Mouse (Mus musculus) embryonic facial prominence, embryonic 12.5 days (tissue): ENCODE measurements around the gene Nle1. TPM values are rescaled to one million over a fixed set of nuclear protein-coding genes. Genes with fewer than 3 reads are reported as not detected.
"Not testable (repeated sequence)": the region's sequence is repeated elsewhere in the genome, so short reads cannot be mapped to it uniquely, and the experiment has no call there.

ENCODE experiments used
- ATAC-seq: fragments of 200-750 bp; cut with Nextera tagmentation; 2 replicates; pipeline ENCODE4 v1.8.0; 2017; ENCODE audit not compliant: insufficient number of reproducible peaks, insufficient read depth, low FRiP score, low TSS enrichment
- H3K27ac ChIP-seq: fragments of 300-500 bp; sonication (generic); 2 replicates; pipeline ENCODE4 v1.5.1; 2016; ENCODE audit warnings: mild to moderate bottlenecking
- H3K27me3 ChIP-seq: fragments of 300-500 bp; sonication (generic); 2 replicates; pipeline ENCODE4 v1.6.1; 2016; ENCODE audit warnings: mild to moderate bottlenecking, moderate library complexity
- H3K36me3 ChIP-seq: fragments of 300-500 bp; sonication (generic); 2 replicates; pipeline ENCODE4 v1.6.1; 2016; ENCODE audit warnings: mild to moderate bottlenecking
- H3K4me1 ChIP-seq: fragments of 300-500 bp; sonication (generic); 2 replicates; pipeline ENCODE4 v1.6.1; 2016
- H3K4me2 ChIP-seq: fragments of 300-500 bp; sonication (generic); replicated peaks from 2 replicates; pipeline ENCODE4 v1.6.1; 2016; ENCODE audit warnings: mild to moderate bottlenecking, moderate library complexity
- H3K4me3 ChIP-seq: fragments of 300-500 bp; sonication (generic); 2 replicates; pipeline ENCODE4 v1.5.1; 2016; ENCODE audit warnings: mild to moderate bottlenecking
- H3K9ac ChIP-seq: fragments of 300-500 bp; sonication (generic); 2 replicates; pipeline ENCODE4 v1.6.1; 2016; ENCODE audit warnings: mild to moderate bottlenecking, moderate library complexity
- H3K9me3 ChIP-seq: fragments of 300-500 bp; sonication (generic); 2 replicates; pipeline ENCODE4 v1.6.1; 2016; ENCODE audit warnings: mild to moderate bottlenecking, moderate library complexity
- WGBS: fragments of 180-500 bp; shearing (Covaris S2); methylation state at CpG from one replicate; pipeline ENCODE4 v1.1.7; 2016; 5-methylcytosine and 5-hydroxymethylcytosine counted together
- polyA plus RNA-seq: library from polyadenylated mRNA; unstranded; fragments of >200 nt; fragmentation: Nextera tagmentation; extraction: Ambion mirVana; gene quantifications from 2 replicates; pipeline ENCODE4 v1.2.1, GENCODE M21; 2016

Nle1 gene
- polyA plus RNA-seq, 1 experiment from 2014 or later: 39.0 TPM

DNA sequence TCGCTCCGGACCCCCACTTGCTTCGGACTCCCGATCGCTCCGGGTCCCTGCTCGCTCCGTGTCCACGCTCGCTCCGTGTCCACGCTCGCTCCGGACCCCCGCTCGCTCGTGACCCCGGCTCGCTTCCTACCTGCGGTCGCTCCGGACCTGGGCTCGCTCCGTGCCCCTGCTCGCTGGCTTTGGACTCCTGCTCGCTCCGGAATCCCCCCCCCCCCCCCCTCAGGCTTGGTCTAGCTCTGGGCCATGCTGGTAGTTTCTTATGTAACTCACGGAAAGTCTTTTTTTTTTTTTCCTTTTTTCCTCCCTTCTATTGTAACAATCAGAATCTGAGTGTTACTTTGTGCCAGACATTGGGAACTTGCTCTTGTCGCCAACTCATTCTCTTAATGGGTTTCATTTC lies 25.0 kb upstream of the Nle1 start:
- H3K4me2 ChIP-seq: peak overlapping the region; percentile 94
- H3K4me1 ChIP-seq: no peaks in the 10 kb centered on the region
- no peaks in the 10 kb centered on the region for H3K9me3 ChIP-seq
- ATAC-seq: no peak
- H3K9ac ChIP-seq: peak overlapping the region; percentile 24; the same call in 1 of the 2 replicates
- H3K36me3 ChIP-seq: no peaks in the 10 kb centered on the region
- H3K4me3 ChIP-seq: peak overlapping the region; percentile 47
- WGBS: under 1% methylated on average over 29 of the region's 29 CpGs
- peaks cover 69% of the 10 kb centered on the region for H3K27me3 ChIP-seq
- no peak overlapping the region for H3K27ac ChIP-seq

DNA sequence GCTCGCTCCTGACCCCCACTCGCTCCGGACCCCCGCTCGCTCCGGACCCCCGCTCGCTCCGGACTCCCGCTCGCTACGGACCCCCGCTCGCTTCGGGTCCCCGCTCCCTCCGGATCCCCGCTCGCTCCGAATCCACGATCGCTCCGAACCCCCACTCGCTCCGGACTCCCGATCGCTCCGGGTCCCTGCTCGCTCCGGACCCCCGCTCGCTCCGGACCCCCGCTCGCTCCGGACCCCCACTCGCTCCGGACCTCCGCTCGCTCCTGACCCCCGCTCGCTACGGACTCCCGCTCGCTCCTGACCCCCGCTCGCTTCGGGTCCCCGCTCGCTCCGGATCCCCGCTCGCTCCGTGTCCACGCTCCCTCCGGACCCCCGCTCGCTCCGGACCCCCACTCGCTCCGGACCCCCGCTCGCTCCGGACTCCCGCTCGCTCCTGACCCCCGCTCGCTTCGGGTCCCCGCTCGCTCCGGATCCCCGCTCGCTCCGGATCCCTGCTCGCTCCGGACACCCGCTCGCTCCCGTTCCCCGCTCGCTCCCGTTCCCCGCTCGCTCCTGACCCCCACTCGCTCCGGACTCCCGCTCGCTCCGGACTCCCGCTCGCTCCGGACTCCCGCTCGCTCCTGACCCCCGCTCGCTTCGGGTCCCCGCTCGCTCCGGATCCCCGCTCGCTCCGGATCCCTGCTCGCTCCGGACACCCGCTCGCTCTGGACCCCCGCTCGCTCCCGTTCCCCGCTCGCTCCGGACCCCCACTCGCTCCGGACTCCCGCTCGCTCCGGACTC lies 23.6 kb upstream of the Nle1 start:
- H3K9ac ChIP-seq: peak overlapping the region; percentile 42; the same call in 1 of the 2 replicates
- H3K4me1 ChIP-seq, H3K9me3 ChIP-seq, H3K27ac ChIP-seq, H3K36me3 ChIP-seq, ATAC-seq: not testable (repeated sequence)
- peaks cover 67% of the 10 kb centered on the region for H3K27me3 ChIP-seq
- under 1% methylated on average over 116 of the region's 119 CpGs for WGBS
- H3K4me3 ChIP-seq: peak overlapping the region; percentile 47
- peak overlapping the region; percentile 94 for H3K4me2 ChIP-seq

DNA sequence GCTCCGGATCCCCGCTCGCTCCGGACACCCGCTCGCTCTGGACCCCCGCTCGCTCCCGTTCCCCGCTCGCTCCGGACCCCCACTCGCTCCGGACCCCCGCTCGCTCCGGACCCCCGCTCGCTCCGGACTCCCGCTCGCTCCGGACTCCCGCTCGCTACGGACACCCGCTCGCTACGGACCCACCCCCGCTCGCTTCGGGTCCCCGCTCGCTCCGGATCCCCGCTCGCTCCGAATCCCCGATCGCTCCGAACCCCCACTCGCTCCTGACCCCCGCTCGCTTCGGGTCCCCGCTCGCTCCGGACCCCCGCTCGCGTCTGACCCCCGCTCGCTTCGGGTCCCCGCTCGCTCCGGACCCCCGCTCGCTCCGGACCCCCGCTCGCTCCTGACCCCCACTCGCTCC lies 22.9 kb upstream of the Nle1 start:
- Histone ChIP-seq H3K9ac (peak overlapping the region; percentile 42; the same call in 1 of the 2 replicates), H3K4me2 (peak overlapping the region; percentile 94), H3K4me3 (peak overlapping the region; percentile 47), H3K27me3 (peaks cover 60% of the 10 kb centered on the region)
- 2% methylated on average over 54 of the region's 63 CpGs for WGBS
- H3K27ac ChIP-seq, H3K36me3 ChIP-seq, H3K4me1 ChIP-seq, H3K9me3 ChIP-seq, ATAC-seq: not testable (repeated sequence)

DNA sequence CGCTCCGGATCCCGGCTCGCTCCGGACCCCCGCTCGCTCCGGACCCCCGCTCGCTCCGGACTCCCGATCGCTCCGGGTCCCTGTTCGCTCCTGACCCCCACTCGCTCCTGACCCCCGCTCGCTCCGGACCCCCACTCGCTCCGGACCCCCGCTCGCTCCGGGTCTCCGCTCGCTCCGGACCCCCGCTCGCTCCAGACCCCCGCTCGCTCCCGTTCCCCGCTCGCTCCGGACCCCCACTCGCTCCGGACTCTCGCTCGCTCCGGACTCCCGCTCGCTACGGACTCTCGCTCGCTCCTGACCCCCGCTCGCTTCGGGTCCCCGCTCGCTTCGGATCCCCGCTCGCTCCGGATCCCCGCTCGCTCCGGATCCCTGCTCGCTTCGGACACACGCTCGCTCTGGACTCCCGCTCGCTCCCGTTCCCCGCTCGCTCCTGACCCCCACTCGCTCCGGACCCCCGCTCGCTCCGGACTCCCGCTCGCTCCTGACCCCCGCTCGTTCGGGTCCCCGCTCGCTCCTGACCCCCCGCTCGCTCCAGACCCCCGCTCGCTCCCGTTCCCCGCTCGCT lies 22.3 kb upstream of the Nle1 start:
- peaks cover 57% of the 10 kb centered on the region for H3K27me3 ChIP-seq
- not testable (repeated sequence) for ATAC-seq, H3K9ac ChIP-seq

DNA sequence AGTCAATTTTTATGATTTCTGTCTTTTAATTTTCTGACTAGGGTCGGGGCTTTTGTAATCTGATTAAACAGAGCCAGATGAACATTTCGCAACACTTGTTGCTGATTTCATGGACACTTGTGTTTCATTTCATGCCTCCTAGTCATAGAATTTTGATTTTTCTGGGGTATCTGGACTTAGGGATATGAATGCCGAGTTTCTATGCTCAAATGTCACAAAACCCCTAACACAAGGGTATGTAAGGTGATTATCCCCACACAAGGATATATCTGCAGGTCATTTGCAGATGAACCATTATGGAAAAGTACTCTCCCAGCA lies 21.4 kb upstream of the Nle1 start:
- peaks cover 54% of the 10 kb centered on the region for H3K27me3 ChIP-seq
- no peak overlapping the region for H3K4me2 ChIP-seq
- H3K4me3 ChIP-seq: no peak overlapping the region
- no peak overlapping the region for H3K27ac ChIP-seq
- H3K36me3 ChIP-seq: no peaks in the 10 kb centered on the region
- no peaks in the 10 kb centered on the region for H3K9me3 ChIP-seq
- ATAC-seq: no peak
- H3K4me1 ChIP-seq: no peaks in the 10 kb centered on the region
- H3K9ac ChIP-seq: no peak overlapping the region
- WGBS: 45% methylated on average over 3 of the region's 3 CpGs

More for the DNA sequence above, 22.3 kb upstream of the Nle1 start:
- H3K4me2 ChIP-seq: peak overlapping the region; percentile 94
- H3K4me3 ChIP-seq: peak overlapping the region; percentile 47
- not testable (repeated sequence) for H3K36me3 ChIP-seq, H3K9me3 ChIP-seq, H3K27ac ChIP-seq, H3K4me1 ChIP-seq
- 2% methylated on average over 84 of the region's 85 CpGs for WGBS

DNA sequence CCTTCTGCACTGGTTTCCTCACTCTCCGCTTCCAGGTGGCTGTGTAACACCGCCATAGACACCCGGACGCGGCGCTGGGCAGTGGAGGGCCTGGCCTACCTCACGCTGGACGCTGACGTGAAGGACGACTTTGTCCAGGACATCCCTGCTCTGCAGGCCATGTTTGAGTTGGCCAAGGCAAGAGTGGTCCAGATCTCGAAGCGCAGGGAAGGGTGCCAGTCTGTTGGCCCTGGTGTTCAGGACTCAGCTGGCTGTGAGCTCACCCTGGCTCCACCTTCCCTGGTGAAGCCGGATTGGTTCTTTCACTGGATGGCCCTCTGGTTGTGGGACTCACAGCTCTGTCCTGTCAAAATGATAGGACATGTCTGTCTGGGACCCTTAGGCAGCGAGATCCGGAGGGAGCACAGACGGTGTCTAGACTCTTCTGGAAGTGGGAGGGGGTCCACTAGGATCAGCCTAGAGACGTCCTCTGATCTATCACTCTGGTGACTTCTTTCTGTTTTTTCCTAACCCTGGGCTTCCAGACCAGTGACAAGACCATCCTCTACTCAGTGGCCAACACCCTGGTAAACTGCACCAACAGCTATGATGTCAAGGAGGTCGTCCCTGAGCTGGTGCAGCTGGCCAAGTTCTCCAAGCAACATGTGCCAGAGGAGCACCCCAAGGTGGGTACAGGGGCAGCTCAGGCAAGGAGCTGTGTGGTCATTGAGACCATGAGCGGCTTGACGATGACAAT lies 20.9 kb upstream of the Nle1 start:
- Histone ChIP-seq H3K4me3 (no peak overlapping the region), H3K4me2 (no peak overlapping the region), H3K9me3 (no peaks in the 10 kb centered on the region), H3K27me3 (peaks cover 49% of the 10 kb centered on the region), H3K9ac (no peak overlapping the region), H3K27ac (no peak overlapping the region), H3K36me3 (no peaks in the 10 kb centered on the region), H3K4me1 (no peaks in the 10 kb centered on the region)
- ATAC-seq: no peak
- 31% methylated on average over 20 of the region's 20 CpGs for WGBS

DNA sequence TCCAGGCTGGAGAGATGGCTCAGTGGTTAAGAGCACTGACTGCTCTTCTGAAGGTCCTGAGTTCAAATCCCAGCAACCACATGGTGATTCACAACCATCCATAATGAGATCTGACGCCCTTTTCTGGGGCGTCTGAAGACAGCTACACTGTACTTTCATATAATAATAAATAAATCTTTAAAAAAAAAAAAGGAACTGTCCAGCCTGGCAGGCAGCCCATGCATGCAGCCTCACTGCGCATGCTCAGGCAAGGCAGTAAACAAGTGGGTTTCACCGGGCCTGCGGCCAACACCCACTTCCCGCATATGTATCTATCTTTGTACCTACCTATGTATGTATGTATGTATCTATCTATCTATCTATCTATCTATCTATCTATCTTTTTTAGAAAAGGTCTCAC lies 15.7 kb upstream of the Nle1 start:
- not testable (repeated sequence) for H3K4me3 ChIP-seq, H3K9me3 ChIP-seq, H3K27ac ChIP-seq, H3K36me3 ChIP-seq, H3K9ac ChIP-seq, H3K4me2 ChIP-seq, H3K4me1 ChIP-seq, ATAC-seq
- 88% methylated on average over 6 of the region's 6 CpGs for WGBS
- H3K27me3 ChIP-seq: peaks cover 24% of the 10 kb centered on the region

DNA sequence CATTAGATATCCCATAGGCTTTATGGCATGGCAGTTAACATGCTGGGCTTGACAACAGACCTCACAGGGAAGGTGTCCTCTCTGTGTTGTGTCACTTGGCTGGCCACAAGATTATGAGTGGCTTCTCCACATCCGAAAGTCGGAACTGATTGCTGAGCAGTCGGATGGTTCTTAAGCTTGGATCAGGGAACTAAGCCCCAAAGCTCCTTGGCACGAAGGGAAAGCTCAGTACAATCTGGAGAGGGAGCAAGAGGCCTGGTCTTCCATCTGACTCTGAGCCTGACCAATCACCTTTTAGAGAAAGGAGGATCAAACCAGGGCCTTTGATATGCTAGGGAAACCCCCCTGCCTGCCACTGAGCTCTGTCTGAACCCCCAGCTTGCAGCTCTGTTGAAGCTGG lies 13.5 kb upstream of the Nle1 start:
- no peak for ATAC-seq
- Histone ChIP-seq H3K27ac (no peak overlapping the region), H3K9ac (no peak overlapping the region), H3K9me3 (no peaks in the 10 kb centered on the region), H3K4me2 (no peak overlapping the region), H3K4me3 (no peak overlapping the region), H3K4me1 (no peaks in the 10 kb centered on the region), H3K36me3 (no peaks in the 10 kb centered on the region), H3K27me3 (peaks cover 11% of the 10 kb centered on the region)
- WGBS: 67% methylated on average over 4 of the region's 4 CpGs

DNA sequence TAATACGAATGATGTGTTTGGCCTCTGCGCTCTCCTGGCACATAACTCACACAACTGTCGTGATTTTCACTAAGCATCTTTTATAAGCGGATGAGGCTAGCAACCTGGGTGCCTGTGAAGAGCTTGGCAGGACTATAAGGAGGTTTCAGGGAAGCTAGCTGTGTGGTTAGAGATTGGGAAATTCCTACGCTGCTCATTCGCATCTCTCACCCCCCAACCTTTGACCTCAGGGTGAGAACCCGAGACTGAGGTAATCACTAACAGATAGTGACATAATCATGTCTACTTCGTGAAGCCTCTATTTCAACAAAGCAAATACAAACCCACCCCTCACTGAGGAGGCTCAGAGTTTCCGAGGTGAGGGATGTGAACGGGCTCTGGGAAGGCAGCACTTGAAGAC lies 12.6 kb upstream of the Nle1 start:
- Histone ChIP-seq H3K27me3 (peaks cover 7% of the 10 kb centered on the region), H3K36me3 (no peaks in the 10 kb centered on the region), H3K4me1 (no peaks in the 10 kb centered on the region), H3K9me3 (no peaks in the 10 kb centered on the region), H3K4me2 (no peak overlapping the region), H3K9ac (no peak overlapping the region), H3K27ac (no peak overlapping the region), H3K4me3 (no peak overlapping the region)
- 46% methylated on average over 10 of the region's 10 CpGs for WGBS
- ATAC-seq: no peak

DNA sequence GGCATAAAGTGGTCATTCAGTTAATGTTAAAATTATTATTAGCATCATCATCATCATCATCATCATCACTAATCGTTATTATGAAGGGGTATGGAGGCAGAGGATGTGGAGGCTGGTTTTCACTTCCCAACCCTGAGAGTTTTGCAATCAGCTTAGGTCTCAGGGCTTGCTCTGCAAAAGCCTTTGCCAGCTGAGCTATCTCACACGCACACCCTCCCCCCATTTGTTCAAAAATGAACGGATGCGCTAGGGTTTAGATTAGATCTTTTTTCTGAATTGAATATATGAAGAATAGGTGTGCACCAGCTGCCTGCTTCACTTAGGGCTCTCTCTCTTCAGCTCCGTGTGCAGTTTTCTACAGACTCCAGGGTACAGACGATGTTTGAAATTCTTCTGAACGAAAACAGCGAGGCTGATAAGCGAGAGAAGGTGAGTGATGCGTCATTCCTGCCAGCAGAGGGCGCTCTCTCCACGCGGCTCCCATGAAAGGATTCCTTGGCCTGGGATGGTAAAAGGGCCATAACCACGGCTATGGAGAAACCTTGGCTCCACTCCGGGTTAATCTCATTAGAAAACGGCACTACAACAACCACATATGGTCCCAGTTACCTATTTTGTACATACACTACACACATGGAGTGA lies 6.6 kb upstream of the Nle1 start:
- 7% methylated on average over 16 of the region's 16 CpGs for WGBS
- Histone ChIP-seq H3K36me3 (no peaks in the 10 kb centered on the region), H3K4me3 (0 out of 2 replicates have a peak overlapping the region, but pooled peaks have one; percentile 9), H3K27ac (no peak overlapping the region), H3K4me1 (no peaks in the 10 kb centered on the region), H3K9ac (no peak overlapping the region), H3K9me3 (no peaks in the 10 kb centered on the region), H3K4me2 (peak overlapping the region; percentile 35), H3K27me3 (peaks cover 11% of the 10 kb centered on the region; the same call in 1 of the 2 replicates)
- ATAC-seq: no peak

DNA sequence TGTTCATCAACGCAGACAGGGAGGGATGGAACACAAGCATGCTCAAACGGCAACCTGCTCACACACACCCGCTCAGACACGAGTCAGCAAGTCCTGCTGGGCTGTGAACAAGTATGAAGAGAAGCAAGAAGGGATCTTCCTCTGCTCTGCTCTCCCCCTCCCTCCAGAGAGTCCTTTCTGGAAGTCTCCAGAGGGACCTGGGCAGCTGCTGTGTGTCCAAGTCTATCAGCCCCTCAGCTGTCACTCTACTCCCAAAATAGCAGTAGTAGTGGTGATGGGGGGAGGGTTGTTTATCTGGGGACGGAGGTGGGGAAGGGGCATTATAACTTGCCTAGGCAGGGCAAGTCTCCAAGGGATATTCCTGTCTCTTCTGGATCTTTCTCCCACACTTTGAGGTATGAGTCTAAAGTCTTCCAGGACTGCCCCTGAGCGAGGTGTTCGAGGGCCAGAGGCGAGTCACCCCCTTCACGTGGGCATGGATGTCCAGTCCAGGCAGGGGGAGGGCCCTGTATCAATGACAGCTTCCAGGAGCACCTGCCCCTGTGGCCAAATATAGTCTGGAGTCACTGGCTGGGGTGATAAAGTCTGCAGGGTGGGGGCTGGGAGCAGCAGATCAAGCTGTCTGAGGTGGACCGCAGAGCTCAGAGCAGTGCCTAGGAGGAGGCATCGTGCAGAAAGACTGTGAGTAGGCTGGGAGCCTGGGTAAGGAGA lies 2.6 kb upstream of the Nle1 start:
- Histone ChIP-seq H3K9me3 (no peaks in the 10 kb centered on the region), H3K4me1 (peaks cover 5% of the 10 kb centered on the region; the same call in 1 of the 2 replicates), H3K9ac (no peak overlapping the region), H3K4me3 (no peak overlapping the region), H3K4me2 (no peak overlapping the region), H3K27ac (no peak overlapping the region), H3K36me3 (peaks cover 9% of the 10 kb centered on the region), H3K27me3 (peaks cover 11% of the 10 kb centered on the region; the same call in 1 of the 2 replicates)
- 82% methylated on average over 11 of the region's 11 CpGs for WGBS
- ATAC-seq: no peak
